Mouse (Mus musculus): ENCODE measurements around the gene Gemin5. TPM values are rescaled to one million over a fixed set of nuclear protein-coding genes. Genes with fewer than 3 reads are reported as not detected.
A peak's percentile ranks its signal among the peaks of the same experiment; 100 is the strongest.

Gemin5 gene
- polyA plus RNA-seq, 1 experiment = 4.1 TPM

- TF ChIP-seq POLR2A (IDR thresholded peaks at IDR 0.05; ENCODE audit: borderline replicate concordance, low read depth, low read length) = no peak
- no peak for TF ChIP-seq CTCF (IDR thresholded peaks at IDR 0.05; ENCODE audit: low read depth, low read length)
- Histone ChIP-seq H3K27ac (ENCODE audit: insufficient read depth, low read depth, low read length) (no peak overlapping the region), H3K4me3 (ENCODE audit: insufficient read depth, low read length) (no peak overlapping the region), H3K4me1 (ENCODE audit: control insufficient read depth, insufficient read depth, low read length) (peaks cover 4% of the 10 kb centered on the region)
Observed at GRCm38 (mm10) chr11:58179563-58179962, 11.2 kb upstream of the Gemin5 start.

GRCm38 (mm10) chr11:58171459-58172091, 3.2 kb upstream of the Gemin5 start, which contains the start of gene Mrpl22:
Gene Mrpl22 (plus strand): TSS chr11:58171661.
- Histone ChIP-seq H3K27ac (ENCODE audit: insufficient read depth, low read depth, low read length) (peak within 1 kb of the TSS; percentile 32; the same call in 1 of the 2 replicates), H3K4me3 (ENCODE audit: insufficient read depth, low read length) (peak within 1 kb of the TSS; percentile 94), H3K4me1 (ENCODE audit: control insufficient read depth, insufficient read depth, low read length) (peaks cover 7% of the 10 kb centered on the region)
- TF ChIP-seq CTCF (IDR thresholded peaks at IDR 0.05; ENCODE audit: low read depth, low read length) (no peak), POLR2A (IDR thresholded peaks at IDR 0.05; ENCODE audit: borderline replicate concordance, low read depth, low read length) (no peak)

- no peak overlapping the region for H3K27ac ChIP-seq (ENCODE audit: insufficient read depth, low read depth, low read length)
- TF ChIP-seq CTCF (IDR thresholded peaks at IDR 0.05; ENCODE audit: low read depth, low read length) (no peak), POLR2A (IDR thresholded peaks at IDR 0.05; ENCODE audit: borderline replicate concordance, low read depth, low read length) (no peak)
- H3K4me3 ChIP-seq (ENCODE audit: insufficient read depth, low read length) = no peak overlapping the region
- peaks cover 7% of the 10 kb centered on the region for H3K4me1 ChIP-seq (ENCODE audit: control insufficient read depth, insufficient read depth, low read length)
Observed at GRCm38 (mm10) chr11:58169666-58170065, 1.3 kb upstream of the Gemin5 start.

- H3K4me1 ChIP-seq (ENCODE audit: control insufficient read depth, insufficient read depth, low read length) = peaks cover 6% of the 10 kb centered on the region
- TF ChIP-seq POLR2A (IDR thresholded peaks at IDR 0.05; ENCODE audit: borderline replicate concordance, low read depth, low read length) = no peak
- peak overlapping the region; percentile 93 for H3K4me3 ChIP-seq (ENCODE audit: insufficient read depth, low read length)
- H3K27ac ChIP-seq (ENCODE audit: insufficient read depth, low read depth, low read length) = no peak overlapping the region
Observed at GRCm38 (mm10) chr11:58167822-58168166, 545 bp downstream of the Gemin5 start.

GRCm38 (mm10) chr11:58165072-58165471, 3.3 kb downstream of the Gemin5 start:
- Histone ChIP-seq H3K4me3 (ENCODE audit: insufficient read depth, low read length) (no peak overlapping the region), H3K27ac (ENCODE audit: insufficient read depth, low read depth, low read length) (no peak overlapping the region), H3K4me1 (ENCODE audit: control insufficient read depth, insufficient read depth, low read length) (no peaks in the 10 kb centered on the region)
- TF ChIP-seq POLR2A (IDR thresholded peaks at IDR 0.05; ENCODE audit: borderline replicate concordance, low read depth, low read length) (no peak), CTCF (IDR thresholded peaks at IDR 0.05; ENCODE audit: low read depth, low read length) (no peak)

GRCm38 (mm10) chr11:58156871-58157270, 11.5 kb downstream of the Gemin5 start:
- Histone ChIP-seq H3K4me3 (ENCODE audit: insufficient read depth, low read length) (no peak overlapping the region), H3K27ac (ENCODE audit: insufficient read depth, low read depth, low read length) (no peak overlapping the region), H3K4me1 (ENCODE audit: control insufficient read depth, insufficient read depth, low read length) (peaks cover 3% of the 10 kb centered on the region; the same call in 1 of the 2 replicates)
- no peak for TF ChIP-seq CTCF (IDR thresholded peaks at IDR 0.05; ENCODE audit: low read depth, low read length)
- no peak for TF ChIP-seq POLR2A (IDR thresholded peaks at IDR 0.05; ENCODE audit: borderline replicate concordance, low read depth, low read length)

- TF ChIP-seq POLR2A (IDR thresholded peaks at IDR 0.05; ENCODE audit: borderline replicate concordance, low read depth, low read length) = no peak
- TF ChIP-seq CTCF (IDR thresholded peaks at IDR 0.05; ENCODE audit: low read depth, low read length) = no peak
Observed at GRCm38 (mm10) chr11:58155458-58155857, 12.9 kb downstream of the Gemin5 start.

GRCm38 (mm10) chr11:58146241-58146640, 22.1 kb downstream of the Gemin5 start:
- Histone ChIP-seq H3K27ac (ENCODE audit: insufficient read depth, low read depth, low read length) (no peak overlapping the region), H3K4me3 (ENCODE audit: insufficient read depth, low read length) (no peak overlapping the region), H3K4me1 (ENCODE audit: control insufficient read depth, insufficient read depth, low read length) (peaks cover 13% of the 10 kb centered on the region)
- TF ChIP-seq CTCF (IDR thresholded peaks at IDR 0.05; ENCODE audit: low read depth, low read length) (no peak), POLR2A (IDR thresholded peaks at IDR 0.05; ENCODE audit: borderline replicate concordance, low read depth, low read length) (no peak)

More at GRCm38 (mm10) chr11:58155458-58155857, 12.9 kb downstream of the Gemin5 start:
- Histone ChIP-seq H3K27ac (ENCODE audit: insufficient read depth, low read depth, low read length) (no peak overlapping the region), H3K4me1 (ENCODE audit: control insufficient read depth, insufficient read depth, low read length) (peaks cover 3% of the 10 kb centered on the region; the same call in 1 of the 2 replicates), H3K4me3 (ENCODE audit: insufficient read depth, low read length) (no peak overlapping the region)

GRCm38 (mm10) chr11:58143704-58144426, 24.5 kb downstream of the Gemin5 start:
- Histone ChIP-seq H3K4me3 (ENCODE audit: insufficient read depth, low read length) (no peak overlapping the region), H3K27ac (ENCODE audit: insufficient read depth, low read depth, low read length) (peak overlapping the region; percentile 91), H3K4me1 (ENCODE audit: control insufficient read depth, insufficient read depth, low read length) (peaks cover 18% of the 10 kb centered on the region)
- no peak for TF ChIP-seq CTCF (IDR thresholded peaks at IDR 0.05; ENCODE audit: low read depth, low read length)
- TF ChIP-seq POLR2A (IDR thresholded peaks at IDR 0.05; ENCODE audit: borderline replicate concordance, low read depth, low read length) = no peak

- H3K27ac ChIP-seq (ENCODE audit: insufficient read depth, low read depth, low read length) = peak overlapping the region; percentile 46
- no peak for TF ChIP-seq POLR2A (IDR thresholded peaks at IDR 0.05; ENCODE audit: borderline replicate concordance, low read depth, low read length)
- no peak for TF ChIP-seq CTCF (IDR thresholded peaks at IDR 0.05; ENCODE audit: low read depth, low read length)
- H3K4me1 ChIP-seq (ENCODE audit: control insufficient read depth, insufficient read depth, low read length) = peaks cover 23% of the 10 kb centered on the region
- no peak overlapping the region for H3K4me3 ChIP-seq (ENCODE audit: insufficient read depth, low read length)
Observed at GRCm38 (mm10) chr11:58139466-58139865, 28.9 kb downstream of the Gemin5 start.

Data from bone marrow macrophage, adult 2 months (primary cell).